8 mouse cellular contexts compared by ENCODE assay signal in the genomic region with DNA sequence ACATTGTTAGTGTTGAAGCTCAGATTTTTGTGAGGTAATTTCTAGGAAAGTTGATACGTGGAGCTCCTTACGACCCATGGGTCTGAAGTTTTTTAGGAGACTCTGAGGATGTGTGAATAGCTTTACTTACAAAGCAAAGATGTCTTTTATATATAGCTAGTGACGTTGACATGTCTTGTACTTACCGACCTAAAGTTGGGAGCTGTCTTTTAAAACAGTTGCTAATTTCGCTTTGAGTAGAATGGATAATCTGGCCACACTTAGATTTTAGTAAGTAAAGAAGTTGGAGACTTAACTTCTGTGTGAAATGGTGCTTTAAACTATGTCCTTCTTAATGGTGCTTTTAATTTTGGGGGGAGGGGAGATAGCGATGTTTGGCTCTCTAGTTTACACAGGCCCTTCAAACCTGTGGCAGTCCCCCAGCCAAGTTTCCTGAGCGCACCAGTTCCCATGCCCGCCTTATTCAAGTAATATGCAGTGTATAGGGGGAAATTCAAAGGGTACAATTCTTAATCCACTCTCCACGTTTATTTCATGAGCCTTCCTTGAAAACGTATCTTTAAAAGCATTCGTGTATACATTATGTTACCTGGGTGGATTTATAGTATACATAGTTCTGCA. TPM values are rescaled to one million over a fixed set of nuclear protein-coding genes. Genes with fewer than 3 reads are reported as not detected.
DNase-seq lines count a peak whose midpoint lies in the region; ATAC-seq lines count a peak whose summit lies in the region.

No protein-coding gene starts in this region.

- no peak for ATAC-seq in erythroblast, adult 5-6 weeks (replicated peaks; ENCODE audit: low FRiP score, poor library complexity, severe bottlenecking)
- ATAC-seq in liver, embryonic 13.5 days (ENCODE audit: low read depth) = no peak

- peak; percentile 27 for DNase-seq in 3T3-L1 (ENCODE audit: low read depth, low spot score)
- no peak for DNase-seq in forebrain, embryonic 10.5 days (ENCODE audit: extremely low spot score, low spot score)
- no peak for DNase-seq in liver, embryonic 13.5 days
- DNase-seq in adrenal gland, postnatal 10 days = no peak
- DNase-seq in natural killer cell, adult 2 months (ENCODE audit: low spot score in 2 of 2) = no peak
- DNase-seq in yolk sac, embryonic 10.5 days (ENCODE audit: low spot score) = no peak

- peak overlapping the region; percentile 84 for H3K4me3 ChIP-seq in erythroblast, embryonic 14.5 days (replicated peaks)
- H3K4me3 ChIP-seq in forebrain, embryonic 10.5 days = peak overlapping the region; percentile 86
- H3K4me3 ChIP-seq in liver, embryonic 13.5 days (replicated peaks) = peak overlapping the region; percentile 88

- peak overlapping the region; percentile 91 for H3K9ac ChIP-seq in liver, embryonic 13.5 days

- H3K4me2 ChIP-seq in liver, embryonic 13.5 days = peak overlapping the region; percentile 92

- peak overlapping the region; percentile 94 for H3K27ac ChIP-seq in forebrain, embryonic 10.5 days
- peak overlapping the region; percentile 84 for H3K27ac ChIP-seq in liver, embryonic 13.5 days

- H3K4me1 ChIP-seq in erythroblast, embryonic 14.5 days (ENCODE audit: control insufficient read depth) = peaks cover 29% of the 10 kb centered on the region
- peaks cover 40% of the 10 kb centered on the region for H3K4me1 ChIP-seq in forebrain, embryonic 10.5 days
- peaks cover 29% of the 10 kb centered on the region for H3K4me1 ChIP-seq in liver, embryonic 13.5 days (replicated peaks)

- peaks cover 3% of the 10 kb centered on the region for H3K27me3 ChIP-seq in erythroblast, embryonic 14.5 days (ENCODE audit: control insufficient read depth)
- H3K27me3 ChIP-seq in forebrain, embryonic 10.5 days (ENCODE audit: poor library complexity, severe bottlenecking) = no peaks in the 10 kb centered on the region
- H3K27me3 ChIP-seq in liver, embryonic 13.5 days = no peaks in the 10 kb centered on the region

- 4% methylated on average over 11 of the region's 11 CpGs for WGBS in forebrain, embryonic 10.5 days
- 11% methylated on average over 11 of the region's 11 CpGs for WGBS in liver, embryonic 13.5 days (ENCODE audit: insufficient replicate concordance)

- H3K9me3 ChIP-seq in erythroblast, embryonic 14.5 days (ENCODE audit: control insufficient read depth, low read length) = no peaks in the 10 kb centered on the region
- H3K9me3 ChIP-seq in forebrain, embryonic 10.5 days = no peaks in the 10 kb centered on the region
- H3K9me3 ChIP-seq in liver, embryonic 13.5 days (replicated peaks) = no peaks in the 10 kb centered on the region

- H3K36me3 ChIP-seq in erythroblast, embryonic 14.5 days (ENCODE audit: control insufficient read depth) = peaks cover 16% of the 10 kb centered on the region
- peaks cover 34% of the 10 kb centered on the region for H3K36me3 ChIP-seq in forebrain, embryonic 10.5 days (replicated peaks)
- peaks cover 7% of the 10 kb centered on the region for H3K36me3 ChIP-seq in liver, embryonic 13.5 days

RNA-seq across cellular contexts. Expression of gene Ipo5, which starts 1.2 kb away (rescaled TPM):
- polyA plus RNA-seq in erythroblast, embryonic 14.5 days (2012) = 0.42 and 0.47 TPM in 2 replicates
- 27.8 and 31.3 TPM in 2 replicates for total RNA-seq in erythroblast, adult 5-6 weeks (2015; ENCODE audit: low replicate concordance)
- total RNA-seq in erythroblast, adult 5-6 weeks (2017; ENCODE audit: low replicate concordance) = 28.0 and 41.3 TPM in 2 replicates
- 187 and 188 TPM in 2 replicates for polyA plus RNA-seq in forebrain, embryonic 10.5 days (2016; fragmentation: Nextera tagmentation; extraction: Ambion mirVana)
- 57.3 and 71.1 TPM in 2 replicates for polyA plus RNA-seq in liver, embryonic 13.5 days (2015; fragmentation: Nextera tagmentation; extraction: Ambion mirVana)
- total RNA-seq in adrenal gland, postnatal 10 days (2021) = 10 to 100 TPM; 67.4 to 77.9 TPM

Comparison
In these comparisons a context has a peak if more than half of its experiments do, and no peak if none do; other contexts are left out.
1. RNA of gene Ipo5, which starts 1.2 kb away (polyA plus RNA-seq): 187 to 188 TPM in forebrain, embryonic 10.5 days and 57.3 to 71.1 TPM in liver, embryonic 13.5 days; 0.42 to 0.47 TPM in erythroblast, embryonic 14.5 days; every median in the first group is over 10 times any median in the second.
2. Peak in every context shown above with its lines, with median percentiles within 50 percentile points of each other: H3K4me3 ChIP-seq.